Mouse (Mus musculus) cortical plate, adult 2 months (tissue): ENCODE measurements at regions not wholly inside any gene's neighbourhood (a gene's known extent, or its start where the extent isn't known, plus 50 kb on each side); places are given as distances from the start of the nearest gene placed in this dataset.

ENCODE experiments used
- CTCF ChIP-seq: fragments of 200-500 bp; IDR thresholded peaks from 2 replicates; pipeline ENCODE4 v1.5.1; 2011; ENCODE audit warnings: mild to moderate bottlenecking, control low read depth, low read length; ENCODE audit not compliant: insufficient read depth; ENCODE audit errors: extremely low read depth
- POLR2A ChIP-seq: fragments of 200-500 bp; IDR thresholded peaks from 2 replicates; pipeline ENCODE4 v1.6.1; 2011; ENCODE audit warnings: mild to moderate bottlenecking, low read length, control low read depth; ENCODE audit not compliant: insufficient read depth; ENCODE audit errors: extremely low read depth

GRCm38 (mm10) chr1:136680173-136680572, 55.5 kb downstream of the Zfp281 start:
- TF ChIP-seq POLR2A (no peak), CTCF (no peak)
